Mouse (Mus musculus): Measurements from ENCODE around the gene Insig1.

DNA sequence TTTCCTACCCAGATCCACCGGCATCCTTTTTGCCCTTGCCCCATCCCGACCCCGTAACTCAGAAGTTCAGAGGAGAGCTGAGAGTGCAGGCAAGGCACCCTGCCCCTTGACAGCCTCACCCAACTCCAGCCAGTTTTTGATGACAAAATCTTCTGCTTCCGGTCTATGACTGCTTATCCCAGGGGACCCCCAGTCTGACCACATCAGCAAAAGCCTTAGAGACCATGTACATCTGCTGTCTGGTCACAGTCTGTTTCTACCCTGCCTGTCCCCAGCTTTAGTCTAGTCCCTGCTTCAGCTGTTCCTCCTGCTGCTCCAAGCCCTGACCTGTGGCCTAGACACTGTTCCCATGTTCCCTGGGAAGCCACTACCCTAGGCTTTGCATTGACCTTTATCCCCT, 11.1 kb downstream of the Insig1 start:
- no peak for TF ChIP-seq CTCF (IDR thresholded peaks at IDR 0.05; ENCODE audit: low read depth, low read length)
- TF ChIP-seq POLR2A (IDR thresholded peaks at IDR 0.05; ENCODE audit: borderline replicate concordance, low read depth, low read length), result no peak

Measured in bone marrow macrophage, adult 2 months (primary cell).